Mouse (Mus musculus) activated CD4-positive, CD25-positive, alpha-beta regulatory T cell (primary cell): ENCODE measurements around the gene Wdr4. TPM values are rescaled to one million over a fixed set of nuclear protein-coding genes. Genes with fewer than 3 reads are reported as not detected.

Experiments used
- polyA plus RNA-seq, 2 experiments: library from polyadenylated mRNA; unstranded; fragments of 100-300 nt; shearing (Covaris generic); gene quantifications; one replicate each; pipeline ENCODE4 v1.2.1; 2017

Wdr4 gene
- 10 to 100 TPM; 13.7 to 21.4 TPM for polyA plus RNA-seq

DNA sequence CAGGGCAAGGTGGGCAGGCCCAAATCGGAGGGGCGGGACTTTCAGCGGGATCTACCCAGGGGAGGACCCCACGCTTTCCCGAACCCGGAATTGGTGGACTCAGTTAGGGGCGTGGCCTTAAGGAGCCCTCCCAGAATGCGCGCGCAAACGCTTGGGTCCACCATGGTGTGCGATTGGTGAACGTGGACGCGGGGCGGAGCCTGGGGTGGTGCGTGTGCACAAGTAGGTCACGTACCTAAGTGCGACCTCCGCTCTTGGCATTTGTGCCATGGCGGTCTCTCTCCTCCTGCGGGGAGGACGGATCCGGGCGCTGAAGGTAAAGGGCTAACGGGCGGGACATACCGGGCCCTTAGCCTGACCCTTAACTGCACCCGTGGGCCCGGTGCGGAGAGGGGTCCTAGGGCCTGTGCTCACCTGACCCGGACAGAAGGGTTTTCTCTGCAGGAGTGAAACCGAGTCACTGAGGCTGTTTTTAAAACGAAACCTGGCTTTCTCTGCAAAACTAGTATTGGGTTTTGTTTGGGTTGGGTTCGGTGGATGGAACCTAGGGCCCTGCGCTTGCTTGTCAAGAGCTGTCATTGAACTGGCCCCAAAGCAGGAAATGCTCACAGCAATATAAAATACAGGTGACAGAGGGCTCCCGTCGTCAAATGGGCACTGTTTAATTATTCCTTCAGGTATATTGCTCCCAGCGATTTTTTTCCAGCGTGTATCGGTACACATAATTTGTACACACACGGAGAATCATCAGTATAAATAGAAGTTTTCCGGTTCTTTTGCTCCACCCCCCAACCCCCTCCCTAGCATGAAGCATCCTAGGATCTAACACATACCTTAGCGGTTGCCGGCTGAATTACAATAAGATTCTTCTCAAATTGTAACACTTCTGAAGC is at the start of gene Wdr4, which contains the start of gene Ndufv3:
Gene Wdr4 (minus strand): TSS at position 35 of the 893 bp plus-strand sequence.
Gene Ndufv3 (plus strand): TSS at position 170 of the 893 bp plus-strand sequence.

DNA sequence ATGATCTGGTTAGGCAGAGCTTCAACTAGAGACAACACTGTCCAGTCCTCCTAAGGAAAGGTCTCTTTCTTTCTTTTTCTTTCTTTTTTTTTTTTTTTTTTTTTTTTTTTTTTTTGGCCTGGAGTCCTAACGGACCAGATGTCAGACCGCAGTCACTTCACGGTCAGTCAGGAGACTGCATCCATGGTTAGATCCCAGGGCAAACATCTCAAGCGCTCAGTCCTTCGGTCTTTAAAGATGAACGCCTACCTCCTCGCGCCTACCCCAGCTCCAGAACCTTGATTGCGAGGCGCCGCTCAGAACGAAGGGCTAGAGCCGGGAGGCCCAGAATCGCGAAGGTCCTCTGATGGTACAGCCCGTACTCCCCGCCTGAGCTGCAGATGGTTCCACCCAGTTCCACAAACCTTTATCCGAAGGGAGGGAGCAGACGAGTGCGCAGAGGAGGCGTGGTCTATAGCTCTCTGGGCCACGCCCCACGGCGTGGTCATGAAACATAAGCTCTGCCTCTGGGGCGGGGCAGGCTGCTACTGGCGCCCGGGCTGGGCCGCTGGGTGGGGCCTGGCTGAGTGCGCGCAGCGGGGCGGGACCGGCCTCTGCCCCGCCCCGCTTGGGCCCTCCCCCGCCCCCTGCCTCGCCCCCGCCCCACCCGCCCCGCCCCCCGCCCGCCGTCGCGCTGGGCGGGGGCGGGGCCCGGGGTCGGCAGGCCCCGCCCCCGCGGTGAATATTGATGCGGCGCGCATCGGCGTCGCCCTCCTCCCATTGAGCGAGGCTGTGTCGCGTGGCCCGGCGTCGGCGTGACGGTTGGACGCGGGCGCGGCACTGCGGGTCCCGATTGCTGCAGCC is 44.5 kb upstream of the Wdr4 start, which contains the start of gene Pknox1:
Gene Pknox1 (plus strand): TSS at position 720 of the 843 bp plus-strand sequence.

Other genes starting within 250 kb of the Wdr4 start
- gene Rsph1, start 242.6 kb downstream of the Wdr4 start, polyA plus RNA-seq = 1 to 10 TPM; 1.1 to 1.8 TPM
- 10 to 100 TPM; 30.5 to 43.1 TPM for gene Slc37a1, start 233.2 kb downstream of the Wdr4 start, polyA plus RNA-seq
- gene Pde9a, start 133.8 kb downstream of the Wdr4 start, polyA plus RNA-seq = not detected
- gene Ndufv3, start 135 bp upstream of the Wdr4 start, polyA plus RNA-seq = 100 to 1,000 TPM; 267 to 317 TPM
- 10 to 100 TPM; 33.3 to 43.5 TPM for gene Pknox1, start 44.8 kb upstream of the Wdr4 start, polyA plus RNA-seq
- under 1 TPM; 0.29 to 0.36 TPM for gene Cbs, start 117.3 kb upstream of the Wdr4 start, polyA plus RNA-seq
- gene U2af1, start 138.9 kb upstream of the Wdr4 start, polyA plus RNA-seq = 100 to 1,000 TPM; 203 to 250 TPM
- not detected for gene Cryaa, start 157.8 kb upstream of the Wdr4 start, polyA plus RNA-seq